Mouse (Mus musculus): ENCODE results near the gene Lmx1b.

Gene Lmx1b

DNA sequence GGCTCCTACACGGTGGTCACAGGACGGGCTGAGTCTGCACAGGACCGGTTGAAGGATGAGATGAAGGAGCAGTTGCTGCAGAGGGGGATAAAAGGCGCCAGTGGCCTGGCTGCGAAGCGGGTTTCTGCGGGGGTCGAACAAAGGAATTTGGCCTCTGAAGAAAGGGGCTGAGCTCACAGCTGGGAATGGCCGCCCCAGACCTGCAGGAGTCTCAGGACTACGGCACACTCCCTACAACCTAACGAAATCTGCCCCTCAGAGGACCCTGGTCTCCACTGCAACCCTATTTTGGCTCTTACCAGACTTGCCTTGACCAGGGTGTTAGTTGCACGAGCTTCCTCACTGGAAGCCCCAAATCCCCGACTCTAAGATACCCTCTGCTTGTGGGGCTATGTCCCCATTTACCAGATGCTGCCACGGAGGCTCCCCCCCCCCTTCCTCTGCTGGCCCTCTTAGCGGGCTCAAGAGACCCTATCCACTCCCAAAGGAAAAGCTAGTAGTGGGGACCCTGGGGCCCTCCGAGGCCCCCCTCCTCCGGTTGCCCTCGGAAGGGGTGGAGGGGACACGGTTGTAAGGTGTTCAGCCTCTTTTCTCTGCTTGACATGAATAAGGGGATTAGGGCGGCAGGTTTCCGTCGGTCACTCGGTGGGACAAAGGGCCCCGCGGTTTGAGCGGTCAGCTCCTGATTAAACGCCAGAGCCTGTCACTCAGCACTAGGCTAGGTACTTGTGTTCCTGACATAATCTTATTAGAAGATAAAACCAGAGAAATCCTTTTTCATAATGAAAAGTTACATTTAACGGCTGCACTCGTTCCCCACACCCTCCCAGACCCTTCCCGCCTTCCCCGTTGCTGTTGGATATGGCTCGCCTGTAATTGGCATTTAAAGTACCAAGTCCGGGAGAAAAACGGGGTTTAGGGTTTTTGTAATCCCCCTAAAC is 10.0 kb downstream of the Lmx1b start:
- no peak for DNase-seq (ENCODE audit: low spot score)

GRCm38 (mm10) chr2:33629641-33630040 is 10.7 kb downstream of the Lmx1b start:
- no peak for DNase-seq (ENCODE audit: low spot score)

- no peak for DNase-seq (ENCODE audit: low spot score)
These were observed 11.5 kb downstream of the Lmx1b start for GRCm38 (mm10) chr2:33628791-33629190.

DNA sequence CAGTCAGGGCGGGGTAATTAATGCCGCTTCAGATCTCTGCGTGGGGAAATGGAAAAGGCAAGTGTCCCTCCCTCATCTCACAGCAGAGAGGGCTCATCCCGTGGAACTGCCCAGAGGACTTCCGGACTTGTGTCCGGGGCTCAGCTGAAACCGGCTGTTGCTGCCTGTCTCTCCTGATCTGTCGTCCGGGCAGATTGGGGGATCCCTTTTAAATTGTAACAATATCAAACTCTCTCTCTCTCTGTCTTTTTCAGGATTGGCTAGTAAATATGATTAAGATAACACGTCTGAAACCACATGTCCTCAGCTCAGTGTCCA is 13.3 kb downstream of the Lmx1b start:
- no peak for DNase-seq (ENCODE audit: low spot score)

DNA sequence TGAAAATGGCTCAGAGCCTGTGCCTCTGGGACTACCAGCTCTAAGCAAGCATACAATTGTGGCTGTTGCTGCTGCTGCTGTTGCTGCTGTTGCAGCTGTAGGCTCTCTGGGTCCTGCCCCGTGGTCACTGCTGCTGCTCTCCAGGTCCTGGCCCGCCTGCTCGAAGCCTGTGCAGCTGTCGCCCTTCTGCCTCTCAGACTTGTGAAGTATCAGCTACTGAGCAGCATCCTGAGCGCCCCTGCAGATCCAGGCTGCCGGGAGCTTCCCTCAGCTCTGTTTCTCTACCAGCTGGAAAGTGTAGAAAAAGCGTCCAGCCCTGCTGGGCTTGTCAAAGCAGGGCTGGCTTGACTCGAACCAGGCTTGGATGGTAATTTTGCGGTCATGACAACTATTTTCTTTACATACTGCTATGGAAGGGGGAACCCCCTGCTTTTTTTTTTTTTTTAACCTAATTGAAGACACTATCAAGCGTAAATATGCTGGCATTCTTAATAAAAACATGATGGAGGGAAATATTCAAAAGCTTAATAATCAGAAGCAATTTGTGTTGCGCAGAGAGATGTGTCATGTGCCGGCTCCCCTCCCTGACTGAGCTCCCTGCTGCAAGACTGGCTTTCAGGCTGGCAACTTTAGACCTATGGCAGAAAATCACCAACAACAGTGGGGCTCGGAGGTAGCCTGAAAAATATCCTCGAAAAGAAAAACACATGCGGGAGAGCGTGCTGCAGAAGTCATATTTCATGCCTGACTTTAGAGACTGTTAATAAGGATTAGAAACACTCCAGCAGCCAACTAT is 13.9 kb downstream of the Lmx1b start:
- DNase-seq (ENCODE audit: low spot score) = no peak

GRCm38 (mm10) chr2:33617670-33618069 is 22.6 kb downstream of the Lmx1b start:
- no peak for DNase-seq (ENCODE audit: low spot score)

DNA sequence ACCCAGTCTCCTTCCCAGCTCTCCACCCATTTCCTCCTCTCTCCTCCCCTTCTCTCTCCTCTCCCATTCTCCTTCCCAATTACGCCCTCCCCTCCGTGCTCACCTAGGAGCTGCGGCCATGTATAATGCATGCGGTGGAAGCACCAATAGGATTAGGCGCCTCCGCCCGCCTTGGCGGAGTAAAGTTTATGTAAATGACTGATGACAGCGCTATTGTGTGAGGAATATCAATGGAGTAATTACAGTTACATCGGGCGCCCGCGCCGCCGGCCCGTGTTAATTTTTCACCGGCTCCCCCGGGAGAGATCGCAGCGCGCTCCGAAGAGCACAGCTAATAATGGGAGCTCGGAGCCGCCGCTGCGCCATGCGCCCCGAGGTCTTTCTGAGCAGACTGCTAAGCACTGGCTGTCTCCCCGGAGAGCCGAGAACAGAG is 23.9 kb downstream of the Lmx1b start:
- DNase-seq (ENCODE audit: low spot score) = no peak

DNA sequence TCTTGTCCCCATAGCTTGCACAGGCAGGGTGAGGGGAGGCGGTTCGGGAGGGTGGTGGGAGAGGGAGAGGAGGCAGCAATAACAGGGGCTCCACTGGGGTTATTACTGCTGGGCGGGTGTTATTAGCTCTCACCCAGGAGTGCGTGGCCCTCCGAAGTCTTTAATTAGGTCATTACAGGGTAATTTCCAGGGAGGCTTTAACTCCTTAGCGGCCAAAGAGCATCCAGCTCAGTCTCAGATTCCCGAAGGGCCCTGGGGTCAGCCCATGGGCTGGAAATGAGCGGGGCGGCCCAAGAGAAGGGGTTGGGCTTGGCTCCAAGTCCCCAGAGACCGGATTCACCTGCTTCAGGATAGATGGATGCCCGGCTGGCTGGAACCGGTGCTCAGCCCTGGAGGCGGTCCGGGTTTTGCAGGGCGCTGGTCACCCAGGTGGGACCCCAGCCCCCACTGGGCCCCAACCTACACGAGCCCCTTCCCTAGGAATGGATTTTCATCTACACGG is 24.4 kb downstream of the Lmx1b start:
- no peak for DNase-seq (ENCODE audit: low spot score)

DNA sequence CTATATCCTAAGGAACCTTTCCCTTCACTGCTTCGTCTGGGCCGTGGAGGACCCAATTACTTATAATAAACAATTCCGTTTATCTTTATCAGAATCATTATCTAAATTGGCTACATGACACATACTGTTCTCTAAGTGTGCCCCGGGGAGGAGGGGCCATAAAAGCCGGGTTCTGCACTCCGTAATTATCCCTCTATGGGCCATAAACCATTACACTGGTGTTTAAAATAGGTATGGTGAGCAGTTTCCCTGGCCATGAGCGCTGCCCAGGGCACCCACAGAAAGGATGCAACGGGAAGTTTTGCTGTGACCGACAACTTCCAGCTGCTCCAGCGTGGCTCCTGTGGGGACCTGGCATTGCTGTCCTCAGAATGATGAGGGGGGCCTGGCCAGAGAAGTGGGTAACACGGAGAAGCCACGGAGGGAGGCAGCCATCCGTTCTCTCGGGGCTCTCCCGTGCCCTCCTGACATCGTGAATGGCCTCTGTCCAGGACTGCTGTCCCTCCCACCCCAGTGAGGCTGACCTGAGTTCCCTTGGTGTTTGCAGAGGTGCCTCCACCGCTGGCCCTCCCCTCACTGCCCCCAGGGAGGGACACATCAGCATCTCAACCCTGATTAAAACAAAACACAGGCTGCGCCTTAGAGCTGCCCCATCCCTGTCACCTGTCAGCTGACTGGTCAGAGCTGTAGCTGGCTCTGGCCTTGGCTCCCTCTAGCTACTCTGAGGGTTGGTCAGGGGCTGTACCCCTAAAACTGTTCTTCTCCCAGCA is 34.6 kb downstream of the Lmx1b start:
- no peak for DNase-seq (ENCODE audit: low spot score)

DNA sequence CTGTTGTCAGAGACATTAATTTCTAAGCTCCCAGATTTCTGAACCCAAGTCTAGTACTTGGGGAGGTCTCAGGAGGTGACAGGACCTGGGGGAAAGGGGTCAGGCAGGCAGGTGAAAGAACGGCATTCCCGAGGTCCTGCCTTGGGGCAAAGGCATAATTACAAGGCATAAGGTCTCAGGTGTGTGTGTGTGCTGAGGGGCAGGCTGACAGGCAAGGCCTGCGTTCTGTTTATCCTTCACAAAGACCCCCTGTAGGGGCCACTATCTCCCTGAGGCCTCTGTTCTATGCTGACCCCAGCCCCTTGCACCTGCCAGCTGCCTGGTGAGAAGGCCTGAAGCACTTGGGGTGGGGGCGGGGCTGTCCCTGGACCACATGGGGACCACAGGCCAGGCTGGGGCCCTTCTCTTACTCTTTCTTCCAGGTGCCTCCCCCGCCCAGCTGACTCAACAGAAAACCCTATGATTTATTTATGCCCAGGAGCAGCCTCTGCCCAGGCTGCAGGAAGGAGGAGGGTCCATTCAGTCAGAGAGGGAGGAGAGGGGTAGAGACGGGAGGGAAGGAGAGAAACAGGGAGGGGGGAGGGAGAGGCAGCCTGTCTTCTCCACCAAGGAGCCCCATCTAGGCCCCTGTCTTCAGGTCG is 35.3 kb downstream of the Lmx1b start:
- DNase-seq (ENCODE audit: low spot score) = no peak

GRCm38 (mm10) chr2:33600520-33600919 is 39.8 kb downstream of the Lmx1b start:
- no peak for DNase-seq (ENCODE audit: low spot score)

DNA sequence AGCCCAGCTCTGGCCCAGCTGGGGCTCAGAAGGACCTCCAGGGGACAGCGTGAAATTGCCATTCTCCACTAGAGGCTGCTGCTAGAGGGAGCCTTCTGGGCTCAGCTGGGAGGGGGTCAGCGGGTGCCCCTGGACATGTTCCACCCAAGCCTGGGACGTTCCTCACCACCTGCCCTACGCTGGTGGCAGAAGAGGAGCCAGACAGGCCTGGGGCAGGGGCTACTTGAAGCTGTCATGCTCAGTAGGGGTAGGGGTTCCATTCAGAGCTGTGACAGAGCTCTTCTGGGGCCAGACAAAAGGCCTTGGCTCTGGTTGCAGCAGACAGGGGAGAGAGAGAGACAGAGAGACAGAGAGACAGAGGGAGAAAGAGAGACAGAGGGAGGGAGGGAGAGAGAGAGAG is 42.9 kb downstream of the Lmx1b start:
- DNase-seq (ENCODE audit: low spot score) = no peak

DNA sequence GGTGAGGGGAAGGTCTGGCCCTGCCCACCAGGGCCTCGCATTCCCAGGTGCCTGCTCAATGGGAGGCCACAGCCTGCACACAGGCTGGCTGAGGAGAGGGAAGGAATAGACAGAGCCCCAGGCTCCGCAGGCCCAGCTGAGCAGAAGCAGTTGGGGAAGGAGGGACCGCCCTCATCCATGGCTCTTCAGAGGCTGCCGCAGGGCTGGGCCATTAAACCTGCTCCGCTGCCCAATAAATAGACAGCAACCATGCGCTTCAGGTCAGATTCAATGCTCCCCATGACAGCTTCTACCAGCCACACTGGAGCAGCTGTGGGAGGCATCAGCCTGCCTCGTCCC is 45.3 kb downstream of the Lmx1b start:
- DNase-seq (ENCODE audit: low spot score) = no peak

DNA sequence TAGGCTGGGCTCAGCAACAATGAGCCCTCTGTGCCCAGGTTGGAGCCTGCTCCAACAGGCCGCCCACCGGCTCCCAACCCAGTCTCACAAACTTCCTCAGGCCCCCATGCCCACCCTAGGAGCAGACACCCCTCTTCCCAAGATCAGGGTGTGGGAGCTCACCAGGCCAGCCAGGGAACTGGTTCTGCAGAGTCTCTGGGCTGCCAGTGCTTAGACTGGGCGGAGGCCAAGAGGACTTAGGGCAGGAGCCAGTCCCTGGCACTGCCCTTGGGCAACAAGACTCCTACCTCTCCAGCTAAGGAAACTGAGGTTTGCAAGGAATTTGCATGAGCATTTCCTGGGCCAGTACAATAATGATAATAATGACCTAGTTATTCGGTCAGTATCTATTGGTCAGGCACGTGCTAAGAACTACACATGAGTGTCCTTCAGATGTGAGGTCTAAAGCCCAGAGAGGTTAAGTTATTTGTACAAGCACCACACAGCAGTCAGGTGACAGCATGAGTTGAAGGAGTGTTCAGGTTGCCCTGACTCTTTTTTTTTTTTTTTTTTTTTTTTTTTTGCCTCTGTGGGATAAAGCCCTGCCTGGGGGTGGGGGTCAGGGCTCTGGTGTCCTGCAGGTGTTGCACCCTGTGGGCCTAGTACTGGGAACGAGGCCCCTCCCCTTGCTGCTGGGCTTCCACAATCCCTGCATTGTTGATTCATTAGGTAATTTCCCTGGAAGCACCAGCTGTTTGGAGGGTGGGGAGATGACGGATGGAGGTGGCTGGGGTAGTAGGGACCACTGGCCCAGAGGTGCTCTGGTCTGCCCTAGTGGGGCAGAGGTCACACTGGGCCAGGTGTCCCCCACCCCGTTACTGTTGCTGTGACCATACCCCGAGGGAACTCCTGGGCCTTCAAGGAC is 45.9 kb downstream of the Lmx1b start:
- no peak for DNase-seq (ENCODE audit: low spot score)

- no peak for DNase-seq (ENCODE audit: low spot score)
These were observed 47.3 kb downstream of the Lmx1b start for GRCm38 (mm10) chr2:33592931-33593555.

DNA sequence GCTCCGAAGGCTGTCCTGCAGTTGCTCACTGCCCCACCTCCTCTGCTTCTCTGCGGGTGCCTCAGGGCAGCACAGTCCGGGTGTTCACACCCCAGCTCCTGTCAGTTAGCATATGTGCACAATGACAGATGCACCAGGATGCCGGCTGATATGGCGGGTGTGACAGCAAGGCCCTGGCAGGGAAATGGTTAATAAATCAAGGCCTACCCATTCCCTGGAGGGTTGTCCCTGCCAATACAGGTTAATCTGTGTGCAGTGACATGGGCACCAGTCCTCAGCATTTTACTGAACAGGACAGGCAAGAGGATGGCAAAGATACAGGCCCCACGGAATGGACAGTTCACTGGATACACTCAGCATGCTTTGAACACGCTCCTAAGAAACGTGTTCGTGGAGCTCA is 51.0 kb downstream of the Lmx1b start:
- no peak for DNase-seq (ENCODE audit: low spot score)

GRCm38 (mm10) chr2:33584937-33585910 is 55.1 kb downstream of the Lmx1b start:
- DNase-seq (ENCODE audit: low spot score) = peak; percentile 32

- no peak for DNase-seq (ENCODE audit: low spot score)
These were observed 56.5 kb downstream of the Lmx1b start for GRCm38 (mm10) chr2:33583761-33584160.

DNA sequence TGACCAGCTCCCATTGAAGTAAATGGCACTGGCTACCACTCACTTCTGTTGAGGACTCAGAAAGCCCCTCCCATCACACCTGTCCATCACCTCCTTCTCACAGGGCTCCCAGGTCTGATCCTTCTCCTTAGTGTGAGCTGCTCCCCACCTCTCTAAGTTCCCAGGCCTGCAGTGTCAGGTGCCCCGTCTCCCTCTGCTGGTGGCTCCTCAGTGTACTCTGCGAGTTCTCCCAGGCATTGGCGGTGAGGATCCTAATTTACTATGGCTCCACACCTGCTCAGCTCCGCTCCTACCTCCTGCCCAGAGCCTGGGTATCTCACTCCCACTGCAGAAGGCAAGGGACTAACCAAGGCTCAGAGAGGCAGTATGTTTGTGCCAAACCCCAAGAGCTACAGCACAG is 57.0 kb downstream of the Lmx1b start:
- DNase-seq (ENCODE audit: low spot score) = peak; percentile 25

All from urinary bladder, postnatal 25 days (tissue).